Mouse (Mus musculus): ENCODE data around the gene Lyz2.

- TF ChIP-seq CTCF (conservative IDR thresholded peaks at IDR 0.05; ENCODE audit: low read length) (no peak), POU5F1 (IDR thresholded peaks at IDR 0.05; ENCODE audit: borderline replicate concordance, low read length) (no peak), NANOG (IDR thresholded peaks at IDR 0.05; ENCODE audit: borderline replicate concordance, low read length) (no peak)
Measured at GRCm38 (mm10) chr10:117320571-117320981, 38.5 kb upstream of the Lyz2 start.

Measured in E14TG2a.4 (cell line).